Mouse (Mus musculus) midbrain, embryonic 15.5 days (tissue): Measurements from ENCODE around the gene Btnl10. TPM values are rescaled to one million over a fixed set of nuclear protein-coding genes. Genes with fewer than 3 reads are reported as not detected.
A peak's percentile ranks its signal among the peaks of the same experiment; 100 is the strongest.
"Not testable (repeated sequence)": the region's sequence is repeated elsewhere in the genome, so short reads cannot be mapped to it uniquely, and the experiment has no call there.

Experiments
- ATAC-seq: fragments of 200-750 bp; cut with Nextera tagmentation; replicated peaks from 2 replicates; pipeline ENCODE4 v1.8.0; 2017; ENCODE audit warnings: moderate TSS enrichment
- H3K27ac ChIP-seq: fragments of 300-500 bp; sonication (generic); 2 replicates; pipeline ENCODE4 v1.5.1; 2015; ENCODE audit warnings: mild to moderate bottlenecking, inconsistent platforms
- H3K27me3 ChIP-seq: fragments of 300-500 bp; sonication (generic); replicated peaks from 2 replicates; pipeline ENCODE4 v1.6.1; 2015; ENCODE audit warnings: inconsistent platforms
- H3K36me3 ChIP-seq: fragments of 300-500 bp; sonication (generic); replicated peaks from 2 replicates; pipeline ENCODE4 v1.6.1; 2015; ENCODE audit warnings: inconsistent platforms
- H3K4me1 ChIP-seq: fragments of 300-500 bp; sonication (generic); 2 replicates; pipeline ENCODE4 v1.6.1; 2015; ENCODE audit warnings: inconsistent platforms
- H3K4me2 ChIP-seq: fragments of 300-500 bp; sonication (generic); 2 replicates; pipeline ENCODE4 v1.6.1; 2015; ENCODE audit warnings: inconsistent platforms, mild to moderate bottlenecking, moderate library complexity
- H3K4me3 ChIP-seq: fragments of 300-500 bp; sonication (generic); 2 replicates; pipeline ENCODE4 v1.5.1; 2015; ENCODE audit warnings: mild to moderate bottlenecking, inconsistent platforms
- H3K9ac ChIP-seq: fragments of 300-500 bp; sonication (generic); 2 replicates; pipeline ENCODE4 v1.6.1; 2015; ENCODE audit warnings: mild to moderate bottlenecking, inconsistent platforms
- H3K9me3 ChIP-seq: fragments of 300-500 bp; sonication (generic); 2 replicates; pipeline ENCODE4 v1.6.1; 2016; ENCODE audit warnings: inconsistent platforms
- WGBS: fragments of 180-500 bp; shearing (Covaris S2); methylation state at CpG from one replicate; pipeline ENCODE4 v1.1.7; 2015; ENCODE audit warnings: mixed read lengths; 5-methylcytosine and 5-hydroxymethylcytosine counted together
- polyA plus RNA-seq: library from polyadenylated mRNA; unstranded; fragments of >200 nt; fragmentation: Nextera tagmentation; extraction: Ambion mirVana; gene quantifications from 2 replicates; pipeline ENCODE4 v1.2.1, GENCODE M21; 2015

Gene Btnl10
- polyA plus RNA-seq, 1 experiment from 2014 or later: not detected

GRCm38 (mm10) chr11:58938322-58939087 is 20.8 kb downstream of the Btnl10 start, which contains the start of gene Rnf187:
TSS of gene Rnf187 (minus strand) at chr11:58938916.
- peaks cover 17% of the 10 kb centered on the region for H3K36me3 ChIP-seq
- no peaks in the 10 kb centered on the region for H3K27me3 ChIP-seq
- H3K9me3 ChIP-seq: no peaks in the 10 kb centered on the region
- ATAC-seq: peak; percentile 96
- peak within 1 kb of the TSS; percentile 98 for H3K9ac ChIP-seq
- peak within 1 kb of the TSS; percentile 71 for H3K4me3 ChIP-seq
- WGBS: 0% methylated on average over 91 of the region's 95 CpGs
- H3K27ac ChIP-seq: peak within 1 kb of the TSS; percentile 96
- H3K4me2 ChIP-seq: peak within 1 kb of the TSS; percentile 91
- H3K4me1 ChIP-seq: peaks cover 33% of the 10 kb centered on the region

- Histone ChIP-seq H3K4me3 (peak overlapping the region; percentile 71), H3K27me3 (no peaks in the 10 kb centered on the region), H3K4me2 (peak overlapping the region; percentile 91), H3K36me3 (peaks cover 11% of the 10 kb centered on the region), H3K9me3 (no peaks in the 10 kb centered on the region), H3K4me1 (peaks cover 33% of the 10 kb centered on the region), H3K9ac (peak overlapping the region; percentile 98), H3K27ac (peak overlapping the region; percentile 96)
- ATAC-seq: no peak
- WGBS: 14% methylated on average over 6 of the region's 6 CpGs
These were observed 21.4 kb downstream of the Btnl10 start for GRCm38 (mm10) chr11:58939088-58939439.

GRCm38 (mm10) chr11:58944136-58944535 is 26.4 kb downstream of the Btnl10 start:
- Histone ChIP-seq H3K4me2 (no peak overlapping the region), H3K4me3 (no peak overlapping the region), H3K27ac (no peak overlapping the region), H3K9ac (no peak overlapping the region), H3K4me1 (peaks cover 15% of the 10 kb centered on the region), H3K27me3 (no peaks in the 10 kb centered on the region), H3K9me3 (no peaks in the 10 kb centered on the region), H3K36me3 (no peaks in the 10 kb centered on the region)
- 75% methylated on average over 5 of the region's 5 CpGs for WGBS
- ATAC-seq: no peak

- Histone ChIP-seq H3K4me1 (peaks cover 27% of the 10 kb centered on the region), H3K9ac (peak overlapping the region; percentile 54), H3K4me2 (peak overlapping the region; percentile 63), H3K4me3 (peak overlapping the region; percentile 69), H3K36me3 (no peaks in the 10 kb centered on the region), H3K9me3 (no peaks in the 10 kb centered on the region), H3K27ac (peak overlapping the region; percentile 97), H3K27me3 (no peaks in the 10 kb centered on the region)
- no peak for ATAC-seq
- 79% methylated on average over 3 of the region's 3 CpGs for WGBS
These were observed 29.6 kb downstream of the Btnl10 start for GRCm38 (mm10) chr11:58947306-58947705.

GRCm38 (mm10) chr11:58947798-58948528 is 30.3 kb downstream of the Btnl10 start:
- Histone ChIP-seq H3K4me3 (peak overlapping the region; percentile 69), H3K27ac (peak overlapping the region; percentile 97), H3K36me3 (no peaks in the 10 kb centered on the region), H3K4me1 (peaks cover 30% of the 10 kb centered on the region), H3K9me3 (no peaks in the 10 kb centered on the region), H3K9ac (peak overlapping the region; percentile 54), H3K4me2 (peak overlapping the region; percentile 63), H3K27me3 (no peaks in the 10 kb centered on the region)
- ATAC-seq: peak; percentile 83
- WGBS: 7% methylated on average over 23 of the region's 23 CpGs

GRCm38 (mm10) chr11:58948542-58949479 is 31.1 kb downstream of the Btnl10 start, which contains the start of gene Hist3h2ba:
TSS of gene Hist3h2ba (plus strand) at chr11:58948920.
- Histone ChIP-seq H3K4me1 (peaks cover 32% of the 10 kb centered on the region), H3K36me3 (no peaks in the 10 kb centered on the region), H3K4me2 (peak within 1 kb of the TSS; percentile 63), H3K27ac (peak within 1 kb of the TSS; percentile 97), H3K9me3 (no peaks in the 10 kb centered on the region), H3K27me3 (no peaks in the 10 kb centered on the region), H3K9ac (peak within 1 kb of the TSS; percentile 95), H3K4me3 (peak within 1 kb of the TSS; percentile 69)
- under 1% methylated on average over 48 of the region's 48 CpGs for WGBS
- ATAC-seq: peak; percentile 93

GRCm38 (mm10) chr11:58949480-58950431 is 32.0 kb downstream of the Btnl10 start:
- no peaks in the 10 kb centered on the region for H3K27me3 ChIP-seq
- 2% methylated on average over 20 of the region's 20 CpGs for WGBS
- H3K27ac ChIP-seq: peak overlapping the region; percentile 97
- H3K4me2 ChIP-seq: peak overlapping the region; percentile 63
- peak overlapping the region; percentile 69 for H3K4me3 ChIP-seq
- H3K36me3 ChIP-seq: no peaks in the 10 kb centered on the region
- peak overlapping the region; percentile 95 for H3K9ac ChIP-seq
- H3K9me3 ChIP-seq: no peaks in the 10 kb centered on the region
- peaks cover 32% of the 10 kb centered on the region for H3K4me1 ChIP-seq
- peak; percentile 51 for ATAC-seq

- 45% methylated on average over 5 of the region's 5 CpGs for WGBS
- no peak for ATAC-seq
- H3K9ac ChIP-seq: peak overlapping the region; percentile 95
- H3K36me3 ChIP-seq: no peaks in the 10 kb centered on the region
- H3K27ac ChIP-seq: peak overlapping the region; percentile 97
- no peaks in the 10 kb centered on the region for H3K27me3 ChIP-seq
- peak overlapping the region; percentile 69 for H3K4me3 ChIP-seq
- H3K4me1 ChIP-seq: peaks cover 33% of the 10 kb centered on the region
- peak overlapping the region; percentile 63 for H3K4me2 ChIP-seq
- H3K9me3 ChIP-seq: no peaks in the 10 kb centered on the region
These were observed 33.5 kb downstream of the Btnl10 start for GRCm38 (mm10) chr11:58951210-58951609.

GRCm38 (mm10) chr11:58953351-58954169 is 35.9 kb downstream of the Btnl10 start:
- H3K36me3 ChIP-seq: no peaks in the 10 kb centered on the region
- WGBS: under 1% methylated on average over 33 of the region's 33 CpGs
- H3K27ac ChIP-seq: peak overlapping the region; percentile 99
- H3K9me3 ChIP-seq: no peaks in the 10 kb centered on the region
- peak; percentile 22 for ATAC-seq
- H3K9ac ChIP-seq: peak overlapping the region; percentile 62
- no peaks in the 10 kb centered on the region for H3K27me3 ChIP-seq
- H3K4me3 ChIP-seq: peak overlapping the region; percentile 97
- peak overlapping the region; percentile 58 for H3K4me2 ChIP-seq
- H3K4me1 ChIP-seq: peaks cover 49% of the 10 kb centered on the region

- under 1% methylated on average over 17 of the region's 17 CpGs for WGBS
- peak overlapping the region; percentile 62 for H3K9ac ChIP-seq
- not testable (repeated sequence) for H3K27me3 ChIP-seq, H3K9me3 ChIP-seq, H3K36me3 ChIP-seq
- H3K4me3 ChIP-seq: peak overlapping the region; percentile 97
- H3K4me2 ChIP-seq: peak overlapping the region; percentile 58
- peak; percentile 37 for ATAC-seq
- H3K4me1 ChIP-seq: peaks cover 53% of the 10 kb centered on the region
- H3K27ac ChIP-seq: peak overlapping the region; percentile 99
These were observed 36.4 kb downstream of the Btnl10 start for GRCm38 (mm10) chr11:58954170-58954419.
